Mouse (Mus musculus) stomach, postnatal 0 days (tissue): Measurements from ENCODE around the gene Pde4c.

Source experiments
- CTCF ChIP-seq: IDR thresholded peaks from 2 replicates; pipeline ENCODE4 v1.5.1; 2016; ENCODE audit warnings: antibody characterized with exemption, low read depth, mild to moderate bottlenecking, moderate library complexity
- EP300 ChIP-seq: optimal IDR thresholded peaks from 2 replicates; pipeline ENCODE3; 2016; ENCODE audit warnings: antibody characterized with exemption

GRCm38 (mm10) chr8:70773833-70774232 lies 50.3 kb downstream of the Pde4c start:
- TF ChIP-seq CTCF (0 out of 2 replicates have a peak, but pooled peaks have one; percentile 1), EP300 (no peak)
